Mouse (Mus musculus) embryo, embryonic 10.5 days (tissue): ENCODE data around the gene Baz1b.

Experiments
- DNase-seq: peaks from one replicate; pipeline ENCODE4 v3.0.0-alpha.2; 2015; ENCODE audit warnings: low spot score

Baz1b gene

GRCm38 (mm10) chr5:135274663-135275396 is 87.8 kb downstream of the Baz1b start:
- DNase-seq = peak; percentile 54

GRCm38 (mm10) chr5:135276597-135276996 is 89.5 kb downstream of the Baz1b start:
- DNase-seq = peak; percentile 58

DNA sequence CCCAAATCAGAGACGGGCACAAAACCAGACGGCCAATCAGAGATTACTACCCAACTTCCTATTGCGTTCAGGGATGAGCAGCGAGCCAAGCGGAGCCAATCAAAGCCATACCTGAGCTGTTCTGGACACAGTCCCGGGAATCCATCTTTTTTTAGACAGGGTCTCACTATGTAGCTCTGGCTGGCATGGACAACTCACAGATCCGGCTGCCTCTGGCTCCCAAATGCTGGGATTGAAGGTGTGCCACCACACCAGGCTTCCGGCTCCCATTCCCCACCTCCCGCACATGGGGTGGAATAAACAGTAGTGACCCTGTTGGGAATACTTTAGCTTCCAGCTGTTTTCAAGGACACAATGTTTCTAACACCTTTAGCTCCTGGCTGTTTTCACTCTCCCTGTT is 93.2 kb downstream of the Baz1b start:
- DNase-seq = no peak

- no peak for DNase-seq
Observed at GRCm38 (mm10) chr5:135285211-135285610, 98.1 kb downstream of the Baz1b start.

GRCm38 (mm10) chr5:135286185-135286584 is 99.1 kb downstream of the Baz1b start:
- peak; percentile 90 for DNase-seq

DNA sequence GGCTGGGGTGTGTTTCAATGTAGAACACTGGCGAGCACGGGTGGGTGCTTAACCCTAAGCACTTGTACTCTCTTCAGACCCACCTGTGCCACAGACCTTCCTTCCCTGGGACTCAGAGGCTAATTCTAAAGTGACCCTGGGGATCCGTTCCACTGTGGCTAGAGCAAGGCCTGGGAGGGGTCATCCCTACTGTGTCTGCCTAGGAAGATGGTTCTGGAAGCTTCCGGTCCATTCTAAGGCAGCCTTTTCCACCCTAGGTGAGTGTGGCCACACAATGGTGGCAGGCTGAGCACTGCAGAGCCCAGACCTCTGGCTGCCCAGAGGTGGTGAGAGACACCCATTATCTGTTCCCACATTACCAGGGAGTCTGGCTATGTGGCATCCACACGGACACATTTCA is 99.9 kb downstream of the Baz1b start:
- DNase-seq = no peak

GRCm38 (mm10) chr5:135290703-135291102 is 103.6 kb downstream of the Baz1b start:
- no peak for DNase-seq

DNA sequence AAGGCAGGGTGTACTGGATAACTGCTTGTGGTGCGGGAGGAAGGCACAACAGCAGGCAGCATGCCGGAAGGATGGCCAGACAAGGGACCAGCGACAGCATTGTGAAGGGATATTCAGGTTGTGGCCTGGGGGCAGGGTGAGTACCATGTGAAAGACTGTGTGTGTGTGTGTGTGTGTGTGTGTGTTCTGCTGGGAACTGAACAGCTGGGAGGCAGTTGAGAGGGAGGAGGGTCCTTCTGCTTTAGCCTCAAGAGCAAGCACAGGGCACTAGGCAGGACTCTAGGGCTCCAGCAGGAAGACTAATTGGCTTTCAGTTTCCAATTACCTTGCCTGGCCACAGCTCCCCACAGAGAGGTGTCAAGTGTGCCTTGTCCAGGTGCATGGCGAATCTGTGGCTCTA is 104.1 kb downstream of the Baz1b start:
- no peak for DNase-seq

- no peak for DNase-seq
Observed at GRCm38 (mm10) chr5:135292001-135292400, 104.9 kb downstream of the Baz1b start.
